Mouse (Mus musculus) thymus, postnatal 36 days (tissue): ENCODE data around the gene Hs3st5.
A peak's percentile ranks its signal among the peaks of the same experiment; 100 is the strongest.

Experiments
- DNase-seq, 2 experiments: peaks; one replicate each; pipeline ENCODE4 v3.0.0; 2022; ENCODE audit warnings: mixed read lengths in 2 of 2

Gene Hs3st5

DNA sequence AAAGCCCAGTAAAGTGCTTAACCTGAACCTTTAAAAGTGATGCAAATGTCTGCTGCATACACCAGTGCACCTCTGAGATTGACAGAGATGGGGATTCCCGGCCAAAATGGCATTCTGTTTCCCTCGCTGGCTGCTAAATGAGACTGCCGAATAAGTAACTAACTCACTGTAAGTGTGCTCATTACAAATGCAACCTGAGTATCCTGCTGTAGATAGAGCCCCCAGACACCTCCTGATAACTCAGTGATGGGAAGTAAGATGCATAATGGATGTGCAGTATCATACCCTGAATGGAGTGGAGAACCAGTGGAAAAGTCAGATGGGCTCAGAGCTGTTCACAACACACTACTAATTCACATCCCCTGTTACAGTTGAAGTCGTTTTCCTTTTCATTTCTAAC lies 298.7 kb downstream of the Hs3st5 start:
- DNase-seq: no peak

DNA sequence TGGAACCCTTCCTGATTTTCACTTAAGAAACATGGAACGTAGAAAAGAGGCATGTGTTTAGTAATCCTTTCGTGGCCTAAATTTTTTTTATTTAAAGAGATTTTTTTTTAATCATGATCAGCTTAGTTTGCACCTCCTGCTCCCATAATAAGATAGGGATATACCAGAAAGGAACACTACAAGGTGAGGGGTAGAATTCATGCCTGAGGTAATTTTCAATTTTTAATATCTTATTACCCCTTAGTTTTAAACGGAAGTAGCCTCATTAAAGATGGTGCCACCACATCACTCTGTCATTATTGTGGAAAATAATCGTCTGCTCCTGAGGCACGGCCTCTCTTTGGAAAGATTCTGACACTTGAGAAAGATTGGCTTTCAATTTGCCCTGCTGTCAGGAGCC lies 299.2 kb downstream of the Hs3st5 start:
- no peak for DNase-seq

DNA sequence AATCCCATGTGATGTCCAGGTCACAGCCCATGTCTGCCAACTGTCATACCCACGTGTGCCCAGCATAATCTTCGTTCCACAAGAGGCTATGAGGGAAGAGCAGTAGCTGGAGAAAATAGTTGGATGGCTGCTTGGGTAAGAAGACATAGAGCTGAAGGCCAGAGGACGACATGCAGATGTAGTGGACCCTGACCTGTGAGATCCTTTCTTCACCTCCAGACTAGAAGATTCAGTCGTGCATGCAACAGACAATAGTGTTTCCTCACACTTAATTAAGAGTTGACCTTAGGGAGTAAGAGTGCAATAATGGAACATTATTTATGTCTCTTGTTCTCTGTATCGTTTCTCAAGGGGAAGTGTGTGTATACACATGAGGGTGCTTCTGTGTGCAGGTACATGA lies 300.4 kb downstream of the Hs3st5 start:
- no peak for DNase-seq

DNA sequence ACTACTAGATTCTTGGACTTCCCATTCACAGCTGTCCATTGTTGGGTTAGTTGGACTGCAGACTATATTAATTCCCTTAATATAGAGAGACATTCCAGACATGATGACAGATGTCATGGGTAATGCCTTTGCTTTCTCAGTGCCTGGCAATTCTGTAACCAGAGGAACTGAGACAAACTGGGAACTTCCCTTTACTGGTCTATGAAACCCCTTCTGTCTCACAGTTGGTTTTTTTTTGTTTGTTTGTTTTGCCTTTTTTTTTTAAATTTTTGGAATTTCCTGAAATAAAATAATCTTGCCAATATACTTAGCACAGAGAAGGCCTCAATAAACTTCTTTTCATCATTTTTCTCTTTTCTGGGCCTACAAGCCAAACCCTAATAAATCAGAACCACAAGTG lies 312.3 kb downstream of the Hs3st5 start:
- no peak for DNase-seq

DNA sequence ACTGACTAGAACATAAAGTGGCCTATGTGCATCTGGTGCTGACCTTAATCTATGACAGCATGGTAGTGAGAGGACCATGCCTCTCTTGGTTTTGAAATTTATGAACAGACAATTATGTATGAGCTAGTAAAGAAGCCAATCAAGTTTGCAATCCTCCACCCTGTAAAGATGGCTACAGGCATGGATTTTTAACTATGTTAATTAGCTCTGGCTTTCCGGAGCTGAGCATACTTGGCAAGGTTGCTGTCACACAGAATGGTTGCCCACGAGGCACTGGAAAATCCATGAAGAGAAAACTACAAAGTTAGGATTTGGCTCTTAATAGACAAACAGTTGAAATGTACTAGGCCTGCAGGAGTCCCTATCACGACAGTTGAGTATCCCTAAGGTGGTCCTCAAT lies 322.5 kb downstream of the Hs3st5 start:
- DNase-seq: no peak

DNA sequence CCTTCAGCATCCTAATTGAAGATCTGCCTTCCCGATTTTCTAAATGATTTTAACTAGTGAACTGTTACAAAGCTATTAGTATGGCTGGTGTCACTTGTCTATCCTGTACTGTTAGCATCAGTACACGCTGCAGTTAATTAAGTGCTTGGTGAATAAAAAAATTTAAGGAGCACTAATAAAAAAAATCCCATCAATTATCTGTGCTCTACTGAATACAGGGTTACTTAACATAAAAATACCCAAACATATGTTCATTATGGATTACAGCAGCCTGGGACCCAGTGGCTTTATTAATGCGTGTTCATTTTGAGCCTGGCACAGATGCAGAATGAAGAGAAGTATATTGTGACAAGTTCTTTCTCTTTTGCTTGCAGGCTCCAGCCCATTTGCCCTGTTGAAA lies 325.6 kb downstream of the Hs3st5 start:
- no peak for DNase-seq

DNA sequence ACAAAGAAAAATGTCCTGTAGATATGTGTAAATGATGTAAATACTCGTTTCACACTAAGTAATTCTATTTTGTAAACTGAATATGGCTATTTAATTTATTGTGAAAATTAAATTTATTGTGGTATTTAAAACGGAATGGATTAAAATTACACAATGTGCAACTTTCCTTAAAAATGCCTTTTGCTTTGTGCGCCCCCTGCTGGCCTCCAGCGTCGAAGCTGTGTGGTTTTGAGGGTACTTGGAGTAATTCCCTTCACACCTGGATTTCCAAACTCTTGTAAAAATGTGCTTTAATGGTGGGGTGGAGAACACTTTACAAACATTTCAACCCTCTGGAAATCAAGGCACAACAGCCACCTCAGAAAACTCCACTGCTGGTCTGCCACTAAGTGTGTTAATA lies 327.6 kb downstream of the Hs3st5 start:
- peak in 1 of 2 experiments; percentile 3 for DNase-seq

DNA sequence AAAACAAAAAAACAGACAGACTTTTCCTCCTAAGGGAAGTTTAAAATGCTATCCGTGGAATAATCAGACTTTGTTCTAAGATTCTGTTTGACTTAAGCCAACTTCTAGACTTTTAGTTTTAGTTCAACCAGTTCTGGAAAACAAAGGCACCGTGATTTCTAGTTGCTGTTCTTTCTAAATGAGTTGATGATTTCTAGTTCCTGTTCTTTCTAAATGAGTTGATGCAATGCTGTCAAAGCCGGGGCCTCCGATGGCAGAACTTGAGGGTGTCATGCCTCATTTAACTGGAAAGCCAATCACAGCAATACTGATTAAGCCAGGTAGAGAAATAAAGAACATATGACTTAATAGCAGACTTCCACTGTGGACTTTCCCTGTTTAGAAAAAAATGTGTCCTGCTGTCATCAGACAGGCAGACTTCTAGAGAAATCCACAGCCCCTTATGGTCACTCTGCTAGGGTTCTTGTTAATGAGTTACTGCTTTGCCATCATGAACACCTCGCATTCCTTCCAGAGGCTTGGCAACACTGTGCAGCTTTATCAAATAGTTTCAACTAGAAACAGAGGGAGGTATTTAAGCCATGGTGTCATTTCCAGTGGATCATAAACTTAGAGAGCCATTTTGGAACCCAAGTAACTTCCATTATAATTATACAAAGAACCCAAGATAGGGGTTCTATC lies 329.4 kb downstream of the Hs3st5 start:
- no peak for DNase-seq

DNA sequence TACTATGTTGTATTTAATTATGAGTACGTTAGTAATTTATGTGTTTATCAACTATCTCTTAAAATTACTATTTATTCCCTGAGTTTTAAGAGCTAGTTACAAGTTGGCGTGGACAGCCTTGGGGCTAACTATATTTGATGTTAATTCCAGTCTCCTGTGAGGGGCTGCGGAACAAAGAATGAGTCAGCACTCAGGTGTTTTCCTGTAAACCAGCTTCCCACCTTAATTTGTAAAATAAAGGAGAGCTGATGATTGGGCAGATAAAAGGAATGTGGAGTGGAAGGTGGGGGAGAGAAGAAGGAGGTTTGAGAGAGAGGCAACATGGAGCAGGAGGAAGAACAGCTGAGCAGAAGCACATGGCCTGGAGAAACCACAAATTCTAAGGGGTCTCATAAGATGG lies 343.6 kb downstream of the Hs3st5 start:
- DNase-seq: no peak

DNA sequence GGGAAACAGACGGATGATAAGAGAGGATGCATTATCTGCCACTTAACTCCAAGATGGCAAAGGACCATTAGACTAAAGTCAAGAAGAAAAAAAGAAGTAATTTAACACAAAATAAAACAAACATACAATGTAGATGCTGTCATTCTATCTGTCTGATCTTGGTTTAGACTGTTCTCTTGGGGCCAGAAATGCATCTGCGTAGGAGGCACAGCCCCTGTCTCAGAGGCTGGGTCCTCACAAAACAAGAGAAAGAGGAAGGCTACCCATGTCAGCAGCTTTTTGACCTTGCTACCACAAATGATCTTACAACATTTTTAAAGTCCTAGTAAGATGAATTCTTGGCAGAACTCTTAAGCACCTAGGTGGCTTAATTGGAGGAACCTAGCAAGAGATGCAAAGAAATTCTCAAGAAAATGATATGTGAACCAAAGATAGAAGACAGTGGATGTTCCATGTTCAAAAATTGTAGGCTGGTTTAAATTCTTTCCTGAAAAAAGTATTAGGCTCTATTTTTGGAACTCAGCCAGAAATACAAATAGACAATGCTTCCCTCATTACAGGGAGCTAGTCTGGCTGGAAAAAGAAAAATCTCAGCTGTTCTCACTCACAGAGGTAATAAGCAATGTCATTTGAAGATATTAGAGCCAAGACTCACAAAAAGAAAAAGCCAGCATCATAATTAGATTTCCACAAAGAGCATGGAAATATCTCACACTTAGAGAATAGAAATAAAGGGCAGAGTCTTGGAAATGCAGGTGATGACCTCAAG lies 355.7 kb downstream of the Hs3st5 start:
- DNase-seq: no peak
